Mouse (Mus musculus): ENCODE data around the gene Tmprss9.

- TF ChIP-seq CTCF (IDR thresholded peaks at IDR 0.05; ENCODE audit: low read depth, low read length) (no peak), POLR2A (IDR thresholded peaks at IDR 0.05; ENCODE audit: borderline replicate concordance, low read depth, low read length) (no peak)
These were observed 32.5 kb downstream of the Tmprss9 start for GRCm38 (mm10) chr10:80904004-80904693.
